Mouse (Mus musculus) heart, embryonic 16.5 days (tissue): ENCODE results near the gene Styx. TPM values are rescaled to one million over a fixed set of nuclear protein-coding genes. Genes with fewer than 3 reads are reported as not detected.
"Not testable (repeated sequence)": the region's sequence is repeated elsewhere in the genome, so short reads cannot be mapped to it uniquely, and the experiment has no call there.

Experiments used
- ATAC-seq: fragments of 200-750 bp; cut with Nextera tagmentation; replicated peaks from 2 replicates; pipeline ENCODE4 v1.8.0; 2017; ENCODE audit warnings: moderate number of reproducible peaks; ENCODE audit not compliant: insufficient read depth, low FRiP score; ENCODE audit errors: extremely low read depth
- H3K27ac ChIP-seq: fragments of 300-500 bp; sonication (generic); 2 replicates; pipeline ENCODE4 v1.5.1; 2014; ENCODE audit warnings: mild to moderate bottlenecking, low read length, control low read depth, moderate library complexity
- H3K27me3 ChIP-seq: fragments of 300-500 bp; sonication (generic); 2 replicates; pipeline ENCODE4 v1.6.1; 2014; ENCODE audit warnings: low read length, mixed read lengths; ENCODE audit not compliant: control insufficient read depth, insufficient read depth
- H3K36me3 ChIP-seq: fragments of 300-500 bp; sonication (generic); 2 replicates; pipeline ENCODE4 v1.6.1; 2014; ENCODE audit not compliant: control insufficient read depth, insufficient read depth
- H3K4me1 ChIP-seq: fragments of 300-500 bp; sonication (generic); 2 replicates; pipeline ENCODE4 v1.6.1; 2014; ENCODE audit warnings: low read length, mixed read lengths; ENCODE audit not compliant: control insufficient read depth, insufficient read depth
- H3K4me2 ChIP-seq: fragments of 300-500 bp; sonication (generic); 2 replicates; pipeline ENCODE4 v1.6.1; 2014; ENCODE audit warnings: low read depth, mild to moderate bottlenecking, control low read depth, low read length
- H3K4me3 ChIP-seq: fragments of 300-500 bp; sonication (generic); 2 replicates; pipeline ENCODE4 v1.5.1; 2014; ENCODE audit warnings: mild to moderate bottlenecking, control low read depth, low read length
- H3K9ac ChIP-seq: fragments of 300-500 bp; sonication (generic); 2 replicates; pipeline ENCODE4 v1.6.1; 2014; ENCODE audit warnings: low read length, control low read depth
- H3K9me3 ChIP-seq: fragments of 300-500 bp; sonication (generic); replicated peaks from 2 replicates; pipeline ENCODE4 v1.6.1; 2016; ENCODE audit warnings: low read length; ENCODE audit not compliant: control insufficient read depth
- WGBS: fragments of 180-500 bp; shearing (Covaris S2); extraction: QIAGEN DNeasy Blood & Tissue Kit; methylation state at CpG from one replicate; pipeline ENCODE4 v1.1.7; 2014; 5-methylcytosine and 5-hydroxymethylcytosine counted together
- microRNA-seq: library from miRNA; unstranded; fragments of <30 nt; microRNA quantifications from one replicate; pipeline ENCODE4, GENCODE M21; 2017
- polyA plus RNA-seq: library from polyadenylated mRNA; unstranded; fragments of >200 nt; fragmentation: Nextera tagmentation; extraction: Ambion mirVana; gene quantifications from 2 replicates; pipeline ENCODE4 v1.2.1, GENCODE M21; 2015

Styx gene
- polyA plus RNA-seq, 1 experiment from 2014 or later, result 49.2 TPM

DNA sequence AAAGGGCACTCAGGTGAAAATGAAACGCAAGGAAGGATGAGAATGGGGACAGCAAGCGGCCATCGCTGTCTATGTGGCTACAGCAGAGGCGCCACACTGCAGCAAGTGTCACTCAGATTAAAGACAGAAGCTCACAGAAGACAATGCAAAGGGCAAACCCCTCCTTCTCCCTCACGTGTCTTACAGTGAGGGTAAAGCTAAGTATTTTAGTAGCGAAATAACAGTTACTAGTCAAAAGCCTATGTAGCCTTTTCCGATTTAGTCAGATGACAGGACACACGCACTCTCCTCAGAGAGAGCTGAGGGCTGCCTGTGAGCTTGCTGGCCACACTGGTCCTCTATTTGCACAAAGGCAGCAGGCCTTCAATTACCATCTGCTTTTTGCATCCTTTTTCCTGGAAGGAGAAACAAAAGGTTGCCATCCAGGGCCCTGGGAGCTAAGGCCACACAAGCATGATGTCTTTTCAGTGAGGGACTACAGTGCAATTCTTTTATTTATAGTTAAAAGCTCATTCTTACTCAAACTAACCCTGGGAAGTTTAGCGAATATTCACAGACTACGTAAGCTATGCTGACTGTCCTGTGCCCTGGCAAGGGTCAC is 112.1 kb downstream of the Styx start:
- H3K27me3 ChIP-seq, result no peaks in the 10 kb centered on the region
- no peak overlapping the region for H3K4me2 ChIP-seq
- 0 out of 2 replicates have a peak overlapping the region, but pooled peaks have one; percentile 8 for H3K9ac ChIP-seq

DNA sequence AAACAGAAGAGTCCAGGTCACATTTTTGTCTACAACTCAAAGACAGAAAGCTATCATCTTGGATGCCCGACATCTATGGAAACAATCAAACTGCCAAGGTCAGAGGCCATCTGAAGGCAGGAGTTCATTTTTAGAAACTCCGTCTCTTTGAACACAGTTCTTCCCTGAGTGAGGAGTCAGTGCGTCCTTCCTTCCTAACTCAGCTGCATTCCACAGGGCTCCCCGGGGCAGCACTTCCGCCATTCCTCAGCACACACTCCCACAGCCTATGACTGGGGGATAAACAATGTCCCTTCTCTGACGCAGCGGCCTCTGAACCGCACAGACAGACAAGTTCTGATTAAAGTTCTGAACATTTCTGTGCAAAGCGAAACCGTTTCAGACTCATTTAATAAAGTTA is 112.7 kb downstream of the Styx start:
- no peak overlapping the region for H3K4me3 ChIP-seq
- H3K36me3 ChIP-seq, result peaks cover 65% of the 10 kb centered on the region
- H3K9me3 ChIP-seq, result no peaks in the 10 kb centered on the region
- 0 out of 2 replicates have a peak overlapping the region, but pooled peaks have one; percentile 8 for H3K9ac ChIP-seq
- no peaks in the 10 kb centered on the region for H3K27me3 ChIP-seq
- H3K4me1 ChIP-seq, result peaks cover 18% of the 10 kb centered on the region
- peak overlapping the region; percentile 80 for H3K27ac ChIP-seq
- no peak overlapping the region for H3K4me2 ChIP-seq
- WGBS, result 11% methylated on average over 10 of the region's 10 CpGs
- peak; percentile 86 for ATAC-seq

More for the DNA sequence above, 112.1 kb downstream of the Styx start:
- Histone ChIP-seq H3K27ac (peak overlapping the region; percentile 80), H3K4me1 (peaks cover 18% of the 10 kb centered on the region), H3K4me3 (no peak overlapping the region), H3K9me3 (no peaks in the 10 kb centered on the region), H3K36me3 (peaks cover 70% of the 10 kb centered on the region)
- WGBS, result 70% methylated on average over 10 of the region's 10 CpGs
- ATAC-seq, result no peak

DNA sequence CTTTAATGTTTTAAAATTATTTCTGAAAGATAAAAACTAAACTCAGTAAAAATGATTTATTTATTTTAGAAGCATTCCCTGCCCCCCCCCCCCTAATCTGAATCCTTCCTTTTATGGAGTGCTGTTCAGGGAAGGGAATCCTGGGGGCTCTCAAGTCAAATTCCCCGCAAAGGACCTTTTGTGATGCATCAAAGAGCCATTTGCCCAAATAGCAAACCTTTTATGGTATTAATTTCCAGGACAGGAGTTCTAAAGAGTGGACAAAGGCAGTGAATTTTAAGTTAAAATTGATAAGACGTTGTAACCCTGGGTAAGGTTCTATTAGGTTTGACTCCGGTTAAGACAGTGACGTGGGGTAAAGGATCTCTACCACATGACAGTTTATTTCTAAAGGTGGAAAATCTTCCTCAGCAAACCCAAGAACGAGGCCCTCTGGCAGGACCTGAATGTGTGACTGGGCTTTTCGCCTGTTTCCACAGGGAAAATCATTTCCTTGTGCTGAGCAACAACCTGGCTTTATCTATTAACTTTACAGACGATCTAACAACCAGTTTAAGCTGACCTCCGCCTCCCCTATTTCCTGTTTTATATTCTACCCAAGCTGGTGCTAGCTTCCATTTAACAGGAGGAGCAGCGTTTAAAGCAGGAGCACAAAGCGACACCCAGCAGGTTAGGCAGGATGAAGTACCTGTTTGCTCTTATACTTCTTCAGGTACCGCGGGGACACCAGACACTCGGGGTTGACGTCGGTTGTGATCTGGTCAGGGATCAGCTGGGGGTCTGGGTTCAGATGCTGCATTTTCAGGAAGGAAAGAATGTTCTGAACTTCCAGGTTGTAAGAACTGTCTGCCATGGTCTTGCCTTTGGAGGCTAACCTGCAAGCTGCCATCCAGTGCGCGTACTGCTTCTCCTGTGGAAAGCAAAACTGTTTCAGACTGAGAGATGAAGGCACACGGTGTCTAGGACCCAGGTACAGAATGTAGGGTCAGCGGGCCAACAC is 113.4 kb downstream of the Styx start:
- no peaks in the 10 kb centered on the region for H3K27me3 ChIP-seq
- H3K4me2 ChIP-seq, result no peak overlapping the region
- H3K4me1 ChIP-seq, result peaks cover 18% of the 10 kb centered on the region
- H3K36me3 ChIP-seq, result peaks cover 69% of the 10 kb centered on the region
- no peak overlapping the region for H3K4me3 ChIP-seq
- peak overlapping the region; percentile 80 for H3K27ac ChIP-seq
- WGBS, result 60% methylated on average over 19 of the region's 19 CpGs
- H3K9ac ChIP-seq, result no peak overlapping the region; the same call in 1 of the 2 replicates
- ATAC-seq, result no peak
- H3K9me3 ChIP-seq, result no peaks in the 10 kb centered on the region

DNA sequence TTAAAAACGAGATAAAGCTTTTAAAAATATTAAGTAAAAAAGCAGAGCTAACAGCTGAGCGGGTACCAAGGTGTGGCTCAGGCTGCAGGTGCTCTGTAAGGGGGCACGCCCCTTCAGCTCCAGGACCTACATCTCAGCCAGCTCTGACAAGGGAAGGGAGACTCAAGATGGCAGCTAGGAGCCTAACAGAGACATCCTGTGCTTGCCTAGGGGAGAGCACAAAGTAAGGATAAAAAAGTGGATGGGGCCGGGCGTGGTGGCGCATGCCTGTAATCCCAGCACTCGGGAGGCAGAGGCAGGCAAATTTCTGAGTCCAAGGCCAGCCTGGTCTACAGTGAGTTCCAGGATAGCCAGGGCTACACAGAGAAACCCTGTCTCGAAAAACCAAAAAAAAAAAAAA is 115.5 kb downstream of the Styx start:
- not testable (repeated sequence) for H3K4me2 ChIP-seq, H3K27ac ChIP-seq, ATAC-seq, H3K27me3 ChIP-seq, H3K4me3 ChIP-seq, H3K9ac ChIP-seq, H3K9me3 ChIP-seq
- peaks cover 18% of the 10 kb centered on the region for H3K4me1 ChIP-seq
- 92% methylated on average over 7 of the region's 8 CpGs for WGBS
- peaks cover 71% of the 10 kb centered on the region for H3K36me3 ChIP-seq

DNA sequence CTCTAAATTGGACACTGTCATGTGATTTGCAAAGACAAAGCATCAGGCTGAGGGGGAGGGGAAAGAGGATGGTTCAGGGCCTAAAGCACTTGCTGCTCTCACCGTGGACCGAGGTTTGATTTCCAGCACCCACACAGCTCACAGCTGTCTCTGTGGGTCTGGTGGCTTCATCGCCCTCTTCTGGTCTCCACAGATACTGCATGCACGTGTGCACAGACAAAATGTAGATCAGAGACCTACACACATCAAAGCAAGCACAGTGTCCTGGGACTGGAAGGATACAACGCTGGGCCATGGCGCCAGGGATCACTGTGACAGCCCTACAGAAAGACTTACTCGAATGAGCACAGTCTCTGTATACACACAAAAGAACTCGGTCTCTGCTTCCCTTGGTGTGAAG is 118.6 kb downstream of the Styx start:
- ATAC-seq, result no peak
- Histone ChIP-seq H3K9me3 (0 out of 2 replicates have a peak, but pooled peaks cover 4% of the 10 kb centered on the region), H3K4me1 (peaks cover 6% of the 10 kb centered on the region), H3K4me2 (no peak overlapping the region), H3K9ac (no peak overlapping the region), H3K36me3 (peaks cover 74% of the 10 kb centered on the region), H3K27me3 (no peaks in the 10 kb centered on the region), H3K27ac (no peak overlapping the region), H3K4me3 (no peak overlapping the region)
- WGBS, result 88% methylated on average over 8 of the region's 8 CpGs

Small RNAs within 50 kb of the gene (microRNA-seq; reads per million reads assigned to microRNA genes)
- not detected for gene Gm25353

Other genes with a start within 250 kb of the Styx start
- gene Gpr137c, start 131.4 kb upstream of the Styx start, polyA plus RNA-seq, result 3.0 and 3.3 TPM in 2 replicates
- 13.1 and 13.5 TPM in 2 replicates for gene Txndc16, start 130.8 kb upstream of the Styx start, polyA plus RNA-seq
- gene Ero1l, start 32.3 kb upstream of the Styx start, polyA plus RNA-seq, result 28.1 and 32.2 TPM in 2 replicates
- gene Psmc6, start 21.3 kb upstream of the Styx start, polyA plus RNA-seq, result 110 and 134 TPM in 2 replicates
- 22.6 and 23.6 TPM in 2 replicates for gene Gnpnat1, start 53.8 kb downstream of the Styx start, polyA plus RNA-seq
- gene Fermt2, start 179.0 kb downstream of the Styx start, polyA plus RNA-seq, result 228 and 229 TPM in 2 replicates